ENCODE assay signal across 9 mouse cellular contexts in the genomic region with DNA sequence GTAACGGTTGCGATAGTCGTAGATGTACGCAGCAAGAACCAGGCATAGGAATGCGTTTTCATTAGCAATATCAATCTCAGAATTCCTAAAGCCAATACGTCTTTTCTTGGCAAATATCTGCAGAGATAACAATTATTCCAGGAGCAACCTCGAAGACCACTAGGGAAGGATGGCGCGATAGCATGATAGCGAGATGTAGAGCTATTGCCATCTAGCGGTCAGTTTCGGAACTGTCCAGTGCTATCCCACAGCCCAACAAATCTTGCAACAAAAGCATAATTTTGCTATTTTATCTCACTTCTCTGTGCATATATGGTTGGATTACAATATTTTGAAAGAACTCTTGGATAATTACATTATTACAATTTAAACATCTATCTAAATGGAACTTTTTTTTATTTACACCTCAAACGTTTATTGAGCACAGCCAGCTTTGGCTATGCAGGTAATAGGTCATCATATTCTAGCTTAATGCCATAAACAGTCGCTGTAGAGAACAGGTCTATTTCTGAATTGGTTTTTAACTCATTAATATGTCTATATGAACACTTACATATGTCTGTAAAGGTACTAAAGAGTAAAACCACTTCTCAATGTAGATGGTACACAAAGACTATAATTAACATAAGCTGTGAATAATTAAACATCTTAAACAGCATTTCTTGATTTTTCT.
DNase-seq lines count a peak whose midpoint lies in the region; ATAC-seq and TF ChIP-seq lines count a peak whose summit lies in the region.
"Had no signal": no experiment of that assay in that cellular context is flagged by ENCODE, and none has a peak within 500 bp of the region (broad histone marks: within the 10 kb centered on the region; RNA-seq: fewer than 3 reads in every experiment).

No protein-coding gene starts in this region.

- peak; percentile 51 for DNase-seq in CD4-positive, CD25-positive, alpha-beta regulatory T cell, adult 2 months (ENCODE audit: low read depth, low spot score)
- peak; percentile 52 for DNase-seq in R1 (ENCODE audit: low read depth, low spot score)
- DNase-seq in cerebellum, postnatal 36 days = peak; percentile 46 to 57
- DNase-seq in gastrocnemius, postnatal 4 days (ENCODE audit: low spot score in 2 of 2) = peak; percentile 27 to 47
- DNase-seq in layer of hippocampus, adult 2 months (ENCODE audit: low spot score in 2 of 2) = peak; percentile 65 to 83
- DNase-seq in lung, postnatal 14 days = peak; percentile 65
- peak; percentile 81 to 82 for DNase-seq in right cerebral cortex, adult 2 months (ENCODE audit: low spot score in 2 of 2)

- H3K27ac ChIP-seq in layer of hippocampus, adult 2 months = peak overlapping the region; percentile 80

- peak; percentile 100 for TF ChIP-seq CTCF in layer of hippocampus, adult 2 months (conservative IDR thresholded peaks at IDR 0.05)

- no peak overlapping the region for H3K4me3 ChIP-seq in layer of hippocampus, adult 2 months
- H3K4me3 ChIP-seq: megakaryocyte, embryonic 14.5 days had no signal

- ATAC-seq in CD4-positive, CD25-positive, alpha-beta regulatory T cell, adult 4 months = no peak
